In genomic region chr6:60944178-60944577, GRCm38 (mm10) we compare ENCODE assay signal across 29 mouse cellular contexts. TPM values are rescaled to one million over a fixed set of nuclear protein-coding genes. Genes with fewer than 3 reads are reported as not detected.
DNase-seq lines count a peak whose midpoint lies in the region; ATAC-seq lines count a peak whose summit lies in the region.
"Had no signal": no experiment of that assay in that cellular context is flagged by ENCODE, and none has a peak within 500 bp of the region (broad histone marks: within the 10 kb centered on the region; RNA-seq: fewer than 3 reads in every experiment).

No protein-coding gene starts in this region.

- no peak overlapping the region for H3K9ac ChIP-seq in kidney, embryonic 14.5 days (ENCODE audit: low read depth, low read length)
- H3K9ac ChIP-seq in kidney, embryonic 15.5 days: no peak overlapping the region
- H3K9ac ChIP-seq in lung, embryonic 16.5 days (ENCODE audit: low read length): no peak overlapping the region
- H3K9ac ChIP-seq in liver, embryonic 15.5 days: no peak overlapping the region
- H3K9ac ChIP-seq: embryonic facial prominence, embryonic 13.5 days; forebrain, embryonic 15.5 days; heart, embryonic 12.5 days; limb, embryonic 12.5 days; midbrain, embryonic 12.5 days; neural tube, embryonic 13.5 days had no signal

- 73% methylated on average over 7 of the region's 7 CpGs for WGBS in kidney, embryonic 14.5 days
- 62% methylated on average over 7 of the region's 7 CpGs for WGBS in kidney, embryonic 15.5 days
- 60% methylated on average over 7 of the region's 7 CpGs for WGBS in lung, embryonic 16.5 days
- WGBS in liver, embryonic 15.5 days (ENCODE audit: insufficient replicate concordance): 13% methylated on average over 7 of the region's 7 CpGs

- no peaks in the 10 kb centered on the region for H3K36me3 ChIP-seq in kidney, embryonic 14.5 days (ENCODE audit: control insufficient read depth, insufficient read depth, low read length)
- H3K36me3 ChIP-seq in kidney, embryonic 15.5 days: no peaks in the 10 kb centered on the region
- no peaks in the 10 kb centered on the region for H3K36me3 ChIP-seq in lung, embryonic 16.5 days (ENCODE audit: control insufficient read depth, insufficient read depth, low read length)
- H3K36me3 ChIP-seq in liver, embryonic 15.5 days (replicated peaks): no peaks in the 10 kb centered on the region
- H3K36me3 ChIP-seq: embryonic facial prominence, embryonic 13.5 days; forebrain, embryonic 10.5 days; forebrain, embryonic 15.5 days; heart, embryonic 12.5 days; hindbrain, embryonic 10.5 days; limb, embryonic 12.5 days; midbrain, embryonic 12.5 days; neural tube, embryonic 13.5 days had no signal

- H3K4me1 ChIP-seq in kidney, embryonic 14.5 days (ENCODE audit: control insufficient read depth, insufficient read depth, low read length): no peaks in the 10 kb centered on the region
- H3K4me1 ChIP-seq in kidney, embryonic 15.5 days: no peaks in the 10 kb centered on the region
- no peaks in the 10 kb centered on the region for H3K4me1 ChIP-seq in lung, embryonic 16.5 days (replicated peaks; ENCODE audit: control insufficient read depth, insufficient read depth, low read length)
- H3K4me1 ChIP-seq in liver, embryonic 15.5 days (replicated peaks): peaks cover 15% of the 10 kb centered on the region; the same call in 1 of the 2 replicates
- H3K4me1 ChIP-seq: embryonic facial prominence, embryonic 13.5 days; forebrain, embryonic 10.5 days; forebrain, embryonic 15.5 days; heart, embryonic 12.5 days; hindbrain, embryonic 10.5 days; limb, embryonic 12.5 days; midbrain, embryonic 12.5 days; neural tube, embryonic 13.5 days had no signal

- H3K27me3 ChIP-seq in kidney, embryonic 14.5 days (ENCODE audit: control insufficient read depth, insufficient read depth, low read length): no peaks in the 10 kb centered on the region
- no peaks in the 10 kb centered on the region for H3K27me3 ChIP-seq in kidney, embryonic 15.5 days
- H3K27me3 ChIP-seq in lung, embryonic 16.5 days (ENCODE audit: control insufficient read depth, insufficient read depth, low read depth, low read length): no peaks in the 10 kb centered on the region
- no peaks in the 10 kb centered on the region for H3K27me3 ChIP-seq in liver, embryonic 15.5 days
- H3K27me3 ChIP-seq: embryonic facial prominence, embryonic 13.5 days; forebrain, embryonic 15.5 days; heart, embryonic 12.5 days; limb, embryonic 12.5 days; midbrain, embryonic 12.5 days; neural tube, embryonic 13.5 days had no signal

- no peak for DNase-seq in lung, postnatal 4 days
- DNase-seq: adrenal gland, postnatal 10 days; cerebellum, adult 8-10 months; cerebellum, postnatal 36 days; gastrocnemius, postnatal 25 days; heart, adult 2 months; kidney, adult 18-20 months; kidney, postnatal 14 days; retina, postnatal 1 day; right cerebral cortex, postnatal 14 days; thymus, postnatal 4 days had no signal

- no peak overlapping the region for H3K27ac ChIP-seq in kidney, embryonic 14.5 days (ENCODE audit: low read depth, low read length)
- H3K27ac ChIP-seq in kidney, embryonic 15.5 days: no peak overlapping the region
- peak overlapping the region; percentile 38; the same call in 1 of the 2 replicates for H3K27ac ChIP-seq in lung, embryonic 16.5 days (ENCODE audit: low read length)
- no peak overlapping the region for H3K27ac ChIP-seq in liver, embryonic 15.5 days (replicated peaks)
- H3K27ac ChIP-seq: embryonic facial prominence, embryonic 13.5 days; forebrain, embryonic 15.5 days; heart, adult 2 months; hindbrain, embryonic 10.5 days; left cerebral cortex, adult 2 months; limb, embryonic 12.5 days; midbrain, embryonic 12.5 days; neural tube, embryonic 13.5 days had no signal

- H3K9me3 ChIP-seq in kidney, embryonic 14.5 days (ENCODE audit: control insufficient read depth, low read length): no peaks in the 10 kb centered on the region
- no peaks in the 10 kb centered on the region for H3K9me3 ChIP-seq in kidney, embryonic 15.5 days (replicated peaks)
- H3K9me3 ChIP-seq in lung, embryonic 16.5 days (ENCODE audit: control insufficient read depth, low read length): no peaks in the 10 kb centered on the region
- H3K9me3 ChIP-seq in liver, embryonic 15.5 days (replicated peaks): no peaks in the 10 kb centered on the region
- H3K9me3 ChIP-seq: embryonic facial prominence, embryonic 13.5 days; forebrain, embryonic 10.5 days; forebrain, embryonic 15.5 days; heart, embryonic 12.5 days; hindbrain, embryonic 10.5 days; limb, embryonic 12.5 days; midbrain, embryonic 12.5 days; neural tube, embryonic 13.5 days had no signal

- ATAC-seq in kidney, embryonic 14.5 days (ENCODE audit: low FRiP score, low TSS enrichment): no peak
- ATAC-seq in kidney, embryonic 15.5 days (replicated peaks; ENCODE audit: low FRiP score): no peak
- no peak for ATAC-seq in lung, embryonic 16.5 days (ENCODE audit: low read depth)
- ATAC-seq in granulocyte monocyte progenitor cell, adult 5-6 weeks (replicated peaks; ENCODE audit: poor library complexity, severe bottlenecking): peak; percentile 30
- no peak for ATAC-seq in liver, embryonic 15.5 days (ENCODE audit: insufficient read depth)
- ATAC-seq in CD4-positive, CD25-positive, alpha-beta regulatory T cell, adult 4 months: no peak
- ATAC-seq: forebrain, embryonic 15.5 days; hindbrain, embryonic 16.5 days; Patski had no signal

- no peak overlapping the region for H3K4me2 ChIP-seq in kidney, embryonic 14.5 days (replicated peaks; ENCODE audit: low read depth, low read length)
- H3K4me2 ChIP-seq in kidney, embryonic 15.5 days: no peak overlapping the region
- peak overlapping the region; percentile 21 for H3K4me2 ChIP-seq in lung, embryonic 16.5 days (ENCODE audit: low read depth, low read length)
- peak overlapping the region; percentile 23 for H3K4me2 ChIP-seq in liver, embryonic 15.5 days
- H3K4me2 ChIP-seq: embryonic facial prominence, embryonic 13.5 days; forebrain, embryonic 15.5 days; heart, embryonic 12.5 days; limb, embryonic 12.5 days; midbrain, embryonic 12.5 days; neural tube, embryonic 13.5 days had no signal

- H3K4me3 ChIP-seq in kidney, embryonic 14.5 days (ENCODE audit: low read length): 0 out of 2 replicates have a peak overlapping the region, but pooled peaks have one; percentile 7
- no peak overlapping the region for H3K4me3 ChIP-seq in kidney, embryonic 15.5 days (replicated peaks)
- peak overlapping the region; percentile 27 for H3K4me3 ChIP-seq in lung, embryonic 16.5 days (ENCODE audit: low read length)
- H3K4me3 ChIP-seq in liver, embryonic 15.5 days (replicated peaks): no peak overlapping the region
- H3K4me3 ChIP-seq: embryonic facial prominence, embryonic 13.5 days; forebrain, embryonic 15.5 days; heart, adult 2 months; heart, embryonic 12.5 days; hindbrain, embryonic 10.5 days; left cerebral cortex, adult 2 months; limb, embryonic 12.5 days; midbrain, embryonic 12.5 days; neural tube, embryonic 13.5 days had no signal

RNA-seq across cellular contexts. Expression of gene Mmrn1, which starts 19.4 kb away (rescaled TPM):
- polyA plus RNA-seq in kidney, embryonic 14.5 days (2014; fragmentation: Nextera tagmentation; extraction: Ambion mirVana): 4.6 and 7.3 TPM in 2 replicates
- polyA plus RNA-seq in kidney, embryonic 15.5 days (2015; fragmentation: Nextera tagmentation; extraction: Ambion mirVana): 6.0 and 7.3 TPM in 2 replicates
- polyA plus RNA-seq in lung, embryonic 16.5 days (2015; fragmentation: Nextera tagmentation; extraction: Ambion mirVana): 15.3 and 19.0 TPM in 2 replicates
- total RNA-seq in granulocyte monocyte progenitor cell, adult 5-6 weeks (2014; fragmentation: Nextera tagmentation): not detected in 2 replicates
- 0.62 and 0.90 TPM in 2 replicates for total RNA-seq in granulocyte monocyte progenitor cell, adult 5-6 weeks (2017)
- polyA plus RNA-seq in liver, embryonic 15.5 days (2015; fragmentation: Nextera tagmentation; extraction: Ambion mirVana): 3.6 and 4.1 TPM in 2 replicates
- not detected for polyA plus RNA-seq in CD4-positive, CD25-positive, alpha-beta regulatory T cell, adult 4 months (2017; shearing (Covaris generic))
- total RNA-seq: MEL had no signal
- polyA plus RNA-seq: Patski had no signal

Comparison
In these comparisons a context has a peak if more than half of its experiments do, and no peak if none do; other contexts are left out.
1. H3K4me3 ChIP-seq: peak in kidney, embryonic 14.5 days (single experiment) and lung, embryonic 16.5 days (single experiment); none in kidney, embryonic 15.5 days (single experiment) and liver, embryonic 15.5 days (single experiment).
2. H3K4me2 ChIP-seq: peak in lung, embryonic 16.5 days (single experiment) and liver, embryonic 15.5 days (single experiment); none in kidney, embryonic 14.5 days (single experiment) and kidney, embryonic 15.5 days (single experiment).